Mouse (Mus musculus): ENCODE results near the gene Fmod.

Gene Fmod

DNA sequence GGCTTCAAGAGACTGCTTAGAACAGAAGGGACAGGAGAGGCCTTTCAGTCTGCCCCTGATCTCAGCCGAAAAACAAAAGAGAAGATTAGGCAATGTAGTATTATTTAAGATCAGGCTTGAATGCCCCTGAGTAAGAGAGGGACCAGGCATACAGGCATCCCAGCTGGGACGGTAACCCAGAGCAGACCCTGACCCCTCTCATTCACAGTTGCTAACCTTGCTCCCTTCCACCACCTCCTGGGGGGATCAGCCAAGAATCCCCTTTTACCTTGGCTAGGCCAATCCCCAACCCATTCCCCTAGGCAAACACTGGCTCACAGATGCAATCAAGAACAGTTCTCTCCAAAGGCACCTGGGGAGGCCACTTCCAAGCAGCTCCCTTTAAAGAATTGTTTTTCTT is 39.7 kb downstream of the Fmod start:
- no peak for DNase-seq (ENCODE audit: low read depth, low spot score)

DNA sequence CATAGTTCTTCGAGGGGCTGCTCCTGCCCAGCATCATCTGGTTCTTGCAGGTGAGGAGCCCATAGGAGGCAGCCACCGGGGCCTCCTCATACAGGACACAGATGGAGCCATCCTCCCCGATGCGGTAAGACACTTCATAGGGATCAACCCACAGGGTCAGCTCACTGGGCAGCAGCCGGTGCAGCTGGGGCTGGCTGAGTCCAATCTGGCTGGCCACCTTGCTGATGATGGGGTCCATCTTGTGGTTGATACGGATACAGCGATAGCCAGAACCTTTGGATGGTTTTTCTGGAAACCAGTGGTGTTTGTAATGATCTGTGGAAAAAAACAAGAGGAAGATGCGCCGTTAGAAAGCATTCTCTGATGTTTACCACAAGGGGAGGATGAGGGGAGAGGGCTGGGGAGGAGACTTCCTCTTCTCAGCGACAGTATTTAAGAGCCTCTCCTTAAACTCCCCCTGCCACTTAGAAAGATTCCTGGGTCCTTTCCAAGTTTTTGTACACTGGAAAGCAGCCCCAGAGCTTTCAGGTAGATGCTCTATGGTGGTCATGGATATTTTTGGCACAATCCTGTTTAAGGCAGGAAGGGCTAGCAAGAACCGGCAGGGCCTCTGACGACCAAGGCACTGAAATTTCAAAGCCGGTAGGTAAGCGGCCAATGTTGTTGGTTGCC is 40.5 kb downstream of the Fmod start:
- peak; percentile 54 for DNase-seq (ENCODE audit: low read depth, low spot score)

DNA sequence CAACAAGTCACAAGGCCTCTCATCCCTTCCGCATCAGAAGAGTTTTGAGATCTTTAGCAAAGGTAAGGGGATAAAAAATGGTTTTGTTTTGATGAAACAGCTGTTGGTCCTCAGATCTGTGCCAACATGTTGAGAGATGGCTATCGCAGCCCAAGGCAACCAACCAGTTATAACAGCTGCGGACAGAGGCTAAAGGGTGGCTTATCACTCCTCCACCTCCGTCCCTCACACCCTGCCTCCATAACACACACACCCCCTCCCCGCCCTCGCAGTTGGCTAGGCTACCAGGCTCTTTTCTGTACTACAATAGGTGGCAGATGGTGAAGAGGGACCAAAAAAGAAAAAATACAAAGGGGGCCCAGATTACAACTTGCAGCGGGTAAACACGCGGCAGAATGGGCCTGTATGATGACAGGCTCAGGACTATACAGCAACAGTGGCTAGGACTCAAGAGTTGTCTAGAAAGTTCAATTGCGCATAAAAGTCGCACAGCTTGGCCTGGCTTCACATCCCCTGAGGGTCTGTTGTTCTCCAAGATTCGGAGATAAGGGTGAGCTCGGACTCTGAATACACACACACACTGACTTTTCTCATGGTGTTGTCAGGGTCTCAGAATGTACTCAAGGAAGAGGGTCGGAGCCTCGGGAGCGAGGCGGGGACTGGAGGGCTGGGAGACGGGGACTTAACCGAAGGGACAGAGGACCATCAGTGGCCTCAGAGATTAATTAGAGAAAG is 41.2 kb downstream of the Fmod start:
- DNase-seq (ENCODE audit: low read depth, low spot score) = no peak

GRCm38 (mm10) chr1:134078802-134079476 is 41.9 kb downstream of the Fmod start, which contains the start of gene Btg2:
TSS of gene Btg2 (minus strand) at chr1:134079120.
- peak; percentile 94 for DNase-seq (ENCODE audit: low read depth, low spot score)

DNA sequence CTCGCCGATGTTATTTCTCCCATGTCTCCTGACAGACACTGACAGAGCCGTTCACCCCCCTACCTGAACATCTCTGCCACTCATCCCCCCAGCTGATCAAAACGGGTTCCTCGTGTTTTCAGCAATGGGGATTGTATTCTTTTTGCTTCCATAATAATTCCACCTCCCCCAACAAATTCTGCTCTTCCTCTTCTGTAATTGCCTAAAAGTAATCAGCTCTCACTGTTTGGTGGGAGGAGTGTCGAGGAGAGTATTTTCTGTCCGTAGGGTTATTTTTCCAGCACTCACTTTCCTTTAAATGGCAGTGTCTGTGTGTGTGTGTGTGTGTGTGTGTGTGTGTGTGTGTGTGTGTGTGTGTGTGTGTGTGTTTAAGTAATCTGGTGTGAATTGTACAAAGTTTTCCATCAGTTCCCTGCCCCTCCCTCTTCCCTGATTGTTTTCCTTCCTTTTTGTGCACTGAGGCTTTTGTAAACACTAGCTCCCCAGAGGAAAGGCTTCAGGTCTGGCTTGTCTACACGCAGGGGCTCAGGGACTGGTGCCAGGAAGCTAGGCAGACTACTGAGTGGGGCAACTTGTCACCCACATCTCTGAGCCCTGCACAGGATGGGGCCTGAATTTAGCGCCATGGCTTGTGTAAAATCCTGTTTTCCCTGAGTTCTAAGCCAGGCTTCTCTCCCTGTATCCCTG is 42.6 kb downstream of the Fmod start:
- DNase-seq (ENCODE audit: low read depth, low spot score) = no peak

- DNase-seq (ENCODE audit: low read depth, low spot score) = no peak
Observed at GRCm38 (mm10) chr1:134080406-134080805, 43.4 kb downstream of the Fmod start.

GRCm38 (mm10) chr1:134080881-134081450 is 43.9 kb downstream of the Fmod start:
- no peak for DNase-seq (ENCODE audit: low read depth, low spot score)

- DNase-seq (ENCODE audit: low read depth, low spot score) = no peak
Observed at GRCm38 (mm10) chr1:134082987-134083516, 46.0 kb downstream of the Fmod start.

DNA sequence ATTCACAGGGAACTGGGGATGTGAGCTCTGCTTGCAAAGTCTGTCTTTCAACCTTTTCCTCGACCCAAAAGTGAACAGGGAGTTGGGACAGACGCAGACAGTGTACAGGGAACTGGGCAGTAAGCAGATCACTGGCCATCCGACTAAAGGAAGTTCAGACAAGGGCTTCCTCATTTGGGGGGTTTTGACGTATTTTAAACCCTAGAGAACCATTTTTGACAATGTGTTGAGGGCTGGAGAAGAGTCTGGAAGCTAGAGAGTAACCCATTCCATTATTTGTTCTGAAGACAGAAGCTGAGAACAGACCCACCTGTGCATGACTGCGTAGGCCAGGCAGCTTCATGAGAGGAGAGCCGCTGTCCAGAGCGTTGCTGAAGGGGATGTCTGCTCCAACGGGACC is 46.6 kb downstream of the Fmod start:
- no peak for DNase-seq (ENCODE audit: low read depth, low spot score)

- DNase-seq (ENCODE audit: low read depth, low spot score) = no peak
Observed at GRCm38 (mm10) chr1:134084128-134084527, 47.1 kb downstream of the Fmod start.

- no peak for DNase-seq (ENCODE audit: low read depth, low spot score)
Observed at GRCm38 (mm10) chr1:134086017-134086416, 49.0 kb downstream of the Fmod start.

- DNase-seq (ENCODE audit: low read depth, low spot score) = no peak
Observed at GRCm38 (mm10) chr1:134086811-134087398, 49.9 kb downstream of the Fmod start.

DNA sequence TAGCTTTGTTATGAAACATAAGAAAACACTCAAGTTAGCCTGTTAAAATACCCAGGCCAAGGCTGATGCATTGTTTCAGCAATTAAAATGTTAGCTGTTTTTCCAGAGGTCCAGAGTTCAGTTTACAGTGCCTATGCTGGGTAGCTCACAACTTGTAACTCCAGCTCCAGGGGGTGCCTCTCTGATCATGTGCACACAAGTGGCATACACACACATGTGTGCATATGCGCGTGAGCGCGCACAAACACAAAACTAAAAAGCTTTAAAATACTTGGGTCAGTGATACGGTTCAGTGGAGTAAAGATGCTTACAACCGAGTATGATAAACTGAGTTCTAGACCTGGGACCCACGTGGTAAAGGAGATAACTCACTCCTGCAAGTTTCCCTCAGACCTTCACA is 52.0 kb downstream of the Fmod start:
- DNase-seq (ENCODE audit: low read depth, low spot score) = no peak

DNA sequence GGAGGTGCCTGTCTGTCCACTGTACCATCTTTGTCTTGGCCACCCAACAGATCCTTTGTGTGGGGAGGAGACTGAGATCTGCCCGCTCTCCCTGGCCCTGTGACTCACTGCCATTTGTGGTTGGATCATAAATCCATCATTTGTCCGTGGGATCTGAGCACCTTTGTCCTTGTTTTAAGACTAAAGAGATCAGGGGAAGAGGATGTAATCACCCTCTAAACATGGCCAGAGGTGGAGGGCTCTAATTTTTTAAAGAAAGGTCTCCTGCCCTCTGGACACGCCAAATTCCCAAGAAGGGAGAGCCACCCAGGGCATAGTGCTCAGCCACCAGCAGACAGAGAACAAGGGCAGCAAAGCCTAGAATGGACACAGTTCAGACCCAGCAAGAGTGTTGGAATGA is 54.8 kb downstream of the Fmod start:
- DNase-seq (ENCODE audit: low read depth, low spot score) = peak; percentile 72

DNA sequence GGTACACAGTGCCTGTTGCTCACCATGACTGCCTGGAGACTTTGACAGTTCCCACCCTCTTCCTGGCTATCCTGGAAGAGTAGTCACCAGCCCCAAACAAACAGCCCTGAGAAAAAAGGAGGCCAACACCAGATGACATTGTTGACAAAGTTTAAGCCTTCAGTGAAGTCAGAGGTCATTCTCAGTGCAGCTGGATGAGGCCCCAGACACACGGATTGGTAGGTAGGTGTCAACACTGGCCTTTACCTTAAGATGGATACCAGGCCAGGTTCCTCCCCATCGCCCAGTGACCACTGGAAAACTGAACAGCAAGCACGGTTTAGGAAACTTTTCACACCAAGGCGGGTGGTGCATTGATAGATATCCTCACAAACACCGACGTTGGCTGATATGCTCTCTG is 55.3 kb downstream of the Fmod start:
- peak; percentile 45 for DNase-seq (ENCODE audit: low read depth, low spot score)

GRCm38 (mm10) chr1:134092852-134093770 is 56.1 kb downstream of the Fmod start:
- peak; percentile 83 for DNase-seq (ENCODE audit: low read depth, low spot score)

DNA sequence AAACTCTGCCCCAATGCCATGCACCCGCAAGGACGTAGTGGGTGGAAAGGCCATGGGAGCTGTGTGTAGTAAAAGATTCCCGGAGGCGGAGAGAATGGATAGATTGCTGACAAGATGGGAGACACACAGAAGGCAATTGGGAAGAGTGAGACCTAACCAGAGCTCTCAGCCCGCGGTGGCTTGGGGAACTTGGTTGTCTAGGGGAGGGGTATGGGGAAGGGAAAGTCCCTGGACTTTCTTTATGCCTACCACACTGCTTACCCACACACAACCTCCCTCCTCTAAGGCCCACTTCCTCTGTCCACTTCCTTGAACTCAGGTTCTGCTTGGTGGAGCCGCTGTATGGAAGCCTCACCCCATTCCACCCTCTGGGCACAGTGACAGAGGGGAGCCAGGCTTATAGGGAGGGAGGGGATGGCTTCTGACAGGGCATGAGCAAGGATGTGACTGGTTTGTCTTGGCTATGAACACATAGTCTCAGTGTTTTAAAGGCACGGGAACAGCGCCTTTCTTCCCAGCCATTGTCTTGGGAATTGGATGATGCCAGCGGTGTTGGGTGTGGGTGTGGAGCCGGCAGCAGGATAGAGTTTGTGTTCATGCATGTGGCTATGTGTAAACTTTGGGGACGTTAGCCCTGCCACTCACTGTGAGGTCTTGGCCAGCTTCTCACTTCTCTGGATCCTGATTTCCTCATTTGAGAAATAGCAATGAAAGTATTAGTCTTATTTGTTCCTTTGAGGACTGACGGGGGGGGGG is 56.9 kb downstream of the Fmod start:
- DNase-seq (ENCODE audit: low read depth, low spot score) = no peak

DNA sequence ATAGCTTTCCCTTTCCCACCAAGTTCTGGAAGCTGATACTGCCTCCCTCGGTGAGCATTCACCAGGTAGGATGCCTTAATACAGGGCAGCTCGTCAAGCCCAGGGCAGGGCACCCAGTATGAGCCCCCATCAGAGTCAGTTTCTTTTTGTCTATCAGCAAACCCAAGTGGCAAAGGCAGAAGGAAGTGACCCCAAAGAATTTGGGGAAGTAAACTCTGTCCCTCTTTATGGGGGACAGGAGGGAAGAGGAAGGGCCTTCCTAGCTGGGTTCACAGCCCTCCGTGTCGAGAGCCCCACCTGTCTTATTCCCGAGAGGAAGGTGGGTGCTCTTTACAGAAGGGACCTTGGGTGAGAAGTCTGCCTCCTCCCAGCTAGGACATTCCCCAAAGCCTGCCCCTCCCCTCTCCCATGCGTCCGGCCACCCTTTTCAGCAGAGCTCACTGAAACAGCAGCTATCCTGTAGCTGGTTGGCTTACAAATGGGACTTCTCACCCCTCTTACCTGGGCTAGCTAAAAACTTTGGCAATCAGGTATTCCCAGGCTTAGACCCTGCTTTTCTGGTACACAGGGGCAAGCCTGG is 58.1 kb downstream of the Fmod start:
- DNase-seq (ENCODE audit: low read depth, low spot score) = no peak

GRCm38 (mm10) chr1:134095721-134096120 is 58.7 kb downstream of the Fmod start:
- DNase-seq (ENCODE audit: low read depth, low spot score) = no peak
